Mouse (Mus musculus) layer of hippocampus, adult 9-11 months (tissue): Measurements from ENCODE around the gene Enpp5.

Experiments used
- DNase-seq: peaks from one replicate; pipeline ENCODE4 v3.0.0; 2022

Gene Enpp5

GRCm38 (mm10) chr17:44078631-44079350 is at the start of gene Enpp5:
Gene Enpp5, plus strand, starts transcription at chr17:44078813.
- peak; percentile 92 for DNase-seq

GRCm38 (mm10) chr17:44029616-44030015 is 49.0 kb upstream of the Enpp5 start:
- DNase-seq, result no peak

GRCm38 (mm10) chr17:44030776-44031587 is 47.6 kb upstream of the Enpp5 start:
- peak; percentile 79 for DNase-seq

GRCm38 (mm10) chr17:44035005-44035404 is 43.6 kb upstream of the Enpp5 start:
- no peak for DNase-seq

GRCm38 (mm10) chr17:44038656-44039055 is 40.0 kb upstream of the Enpp5 start:
- DNase-seq, result peak; percentile 46

GRCm38 (mm10) chr17:44040449-44040848 is 38.2 kb upstream of the Enpp5 start:
- no peak for DNase-seq

- no peak for DNase-seq
Measured at GRCm38 (mm10) chr17:44042301-44042700, 36.3 kb upstream of the Enpp5 start.

- no peak for DNase-seq
Measured at GRCm38 (mm10) chr17:44042861-44043260, 35.8 kb upstream of the Enpp5 start.

GRCm38 (mm10) chr17:44053427-44053826 is 25.2 kb upstream of the Enpp5 start:
- no peak for DNase-seq

- DNase-seq, result no peak
Measured at GRCm38 (mm10) chr17:44057123-44057522, 21.5 kb upstream of the Enpp5 start.

- DNase-seq, result no peak
Measured at GRCm38 (mm10) chr17:44058145-44058544, 20.5 kb upstream of the Enpp5 start.

- DNase-seq, result no peak
Measured at GRCm38 (mm10) chr17:44060781-44061180, 17.8 kb upstream of the Enpp5 start.

GRCm38 (mm10) chr17:44061289-44061890 is 17.2 kb upstream of the Enpp5 start:
- DNase-seq, result no peak

- no peak for DNase-seq
Measured at GRCm38 (mm10) chr17:44068876-44069275, 9.7 kb upstream of the Enpp5 start.

GRCm38 (mm10) chr17:44071680-44072079 is 6.9 kb upstream of the Enpp5 start:
- DNase-seq, result no peak

- DNase-seq, result no peak
Measured at GRCm38 (mm10) chr17:44075601-44076000, 3.0 kb upstream of the Enpp5 start.

GRCm38 (mm10) chr17:44076051-44076680 is 2.4 kb upstream of the Enpp5 start:
- no peak for DNase-seq

GRCm38 (mm10) chr17:44077146-44077842 is 1.3 kb upstream of the Enpp5 start:
- no peak for DNase-seq

GRCm38 (mm10) chr17:44077843-44078160 is 811 bp upstream of the Enpp5 start:
- DNase-seq, result no peak

GRCm38 (mm10) chr17:44083156-44083555 is 4.5 kb downstream of the Enpp5 start:
- no peak for DNase-seq

GRCm38 (mm10) chr17:44088226-44088625 is 9.6 kb downstream of the Enpp5 start:
- no peak for DNase-seq

- DNase-seq, result no peak
Measured at GRCm38 (mm10) chr17:44090916-44091315, 12.3 kb downstream of the Enpp5 start.

GRCm38 (mm10) chr17:44091512-44091911 is 12.9 kb downstream of the Enpp5 start:
- no peak for DNase-seq
